Mouse (Mus musculus) forebrain, embryonic 10.5 days (tissue): ENCODE data around the gene Hist1h2an. TPM values are rescaled to one million over a fixed set of nuclear protein-coding genes. Genes with fewer than 3 reads are reported as not detected.
A peak's percentile ranks its signal among the peaks of the same experiment; 100 is the strongest.

Experiments
- DNase-seq: peaks from one replicate; pipeline ENCODE4 v3.0.0-alpha.2; 2017; ENCODE audit warnings: low spot score; ENCODE audit errors: extremely low spot score
- H3K27ac ChIP-seq: fragments of 300-500 bp; sonication (generic); 2 replicates; pipeline ENCODE4 v1.5.1; 2016; ENCODE audit warnings: mild to moderate bottlenecking
- H3K27me3 ChIP-seq: fragments of 300-500 bp; sonication (generic); 2 replicates; pipeline ENCODE4 v1.6.1; 2016; ENCODE audit warnings: mild to moderate bottlenecking; ENCODE audit not compliant: poor library complexity, severe bottlenecking
- H3K36me3 ChIP-seq: fragments of 300-500 bp; sonication (generic); replicated peaks from 2 replicates; pipeline ENCODE4 v1.6.1; 2016; ENCODE audit warnings: mild to moderate bottlenecking, moderate library complexity
- H3K4me1 ChIP-seq: fragments of 300-500 bp; sonication (generic); 2 replicates; pipeline ENCODE4 v1.6.1; 2016
- H3K4me3 ChIP-seq: fragments of 300-500 bp; sonication (generic); 2 replicates; pipeline ENCODE4 v1.5.1; 2016; ENCODE audit warnings: mild to moderate bottlenecking, moderate library complexity
- H3K9me3 ChIP-seq: fragments of 300-500 bp; sonication (generic); 2 replicates; pipeline ENCODE4 v1.6.1; 2016; ENCODE audit warnings: mild to moderate bottlenecking, moderate library complexity
- whole genome bisulfite sequencing: fragments of 180-500 bp; shearing (Covaris S2); methylation state at CpG from one replicate; pipeline ENCODE4 v1.1.7; 2016; 5-methylcytosine and 5-hydroxymethylcytosine counted together
- microRNA-seq: library from miRNA; unstranded; fragments of <30 nt; microRNA quantifications from one replicate; pipeline ENCODE4, GENCODE M21; 2017
- polyA plus RNA-seq: library from polyadenylated mRNA; unstranded; fragments of >200 nt; fragmentation: Nextera tagmentation; extraction: Ambion mirVana; gene quantifications from 2 replicates; pipeline ENCODE4 v1.2.1, GENCODE M21; 2016

The Hist1h2an gene
- polyA plus RNA-seq, 1 experiment from 2014 or later = 11.9 TPM

DNA sequence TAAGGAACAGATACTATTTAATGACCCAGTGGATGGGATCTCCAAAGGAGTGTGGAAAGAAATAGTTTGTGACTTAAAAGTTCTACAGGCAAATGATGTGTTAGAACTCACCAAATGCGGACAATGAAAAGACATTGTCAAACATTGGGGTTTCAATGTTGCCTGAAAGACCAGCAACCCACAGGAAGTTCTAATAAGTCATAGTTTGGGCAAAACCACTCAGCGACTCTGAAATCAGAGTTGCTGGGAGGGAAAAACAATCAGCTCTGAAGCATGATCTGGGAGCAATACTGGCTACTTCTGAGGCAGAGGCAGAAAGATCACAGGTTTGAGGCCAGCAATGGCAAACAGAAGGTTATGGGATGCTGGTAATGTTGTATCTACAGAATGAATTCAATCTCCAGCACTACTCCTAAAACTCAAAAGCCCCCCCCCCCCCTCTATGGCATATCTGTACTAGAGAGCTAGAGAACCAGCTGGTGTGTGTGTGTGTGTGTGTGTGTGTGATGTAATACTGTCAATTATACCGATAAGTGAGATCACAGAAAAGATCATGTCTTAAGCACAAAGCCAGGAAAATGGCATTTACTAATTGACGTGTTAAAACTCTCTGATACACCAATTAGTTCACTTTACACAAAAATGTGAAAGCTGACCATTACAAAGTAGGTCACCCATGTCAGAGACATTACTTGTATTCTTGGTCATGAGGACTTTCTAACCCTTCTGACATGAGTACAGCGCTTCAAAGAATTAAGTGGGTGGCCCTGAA, 37.4 kb downstream of the Hist1h2an start:
- DNase-seq = peak; percentile 65
- H3K9me3 ChIP-seq = no peaks in the 10 kb centered on the region
- H3K36me3 ChIP-seq = peaks cover 5% of the 10 kb centered on the region; the same call in 1 of the 2 replicates
- H3K27ac ChIP-seq = peak overlapping the region; percentile 95
- 5% methylated on average over 5 of the region's 5 CpGs for WGBS
- no peaks in the 10 kb centered on the region for H3K27me3 ChIP-seq
- peak overlapping the region; percentile 64 for H3K4me3 ChIP-seq
- H3K4me1 ChIP-seq = peaks cover 49% of the 10 kb centered on the region

DNA sequence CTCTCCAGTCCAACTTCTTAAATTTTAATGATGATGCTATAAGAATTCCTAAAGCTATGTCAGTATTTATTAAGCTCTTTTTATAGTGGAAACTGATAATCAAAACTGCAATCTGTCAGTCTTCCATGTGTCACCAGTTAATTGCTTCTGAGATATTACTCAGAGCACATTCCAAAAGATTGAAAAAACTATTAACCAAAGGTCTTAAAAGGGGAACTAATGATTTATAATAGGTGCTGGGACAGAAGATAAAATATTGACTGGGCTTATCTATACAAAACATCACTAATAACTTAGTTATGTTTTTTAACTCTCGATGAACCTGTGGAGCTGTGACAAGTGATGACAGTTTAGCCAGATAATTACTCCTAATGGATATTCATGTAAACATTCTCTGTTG, 42.0 kb downstream of the Hist1h2an start:
- WGBS = 89% methylated on average over 1 of the region's 1 CpGs
- no peak for DNase-seq
- Histone ChIP-seq H3K4me1 (peaks cover 21% of the 10 kb centered on the region), H3K36me3 (peaks cover 8% of the 10 kb centered on the region; the same call in 1 of the 2 replicates), H3K27me3 (no peaks in the 10 kb centered on the region), H3K9me3 (no peaks in the 10 kb centered on the region), H3K27ac (no peak overlapping the region), H3K4me3 (no peak overlapping the region)

Small RNA genes lying within 50 kb of the gene (microRNA-seq; reads per million reads assigned to microRNA genes)
- gene Gm19658 = not detected
- gene Gm44346 = not detected
- not detected for gene Gm44454
- gene Gm44466 = not detected

Other genes with a start within 250 kb of the Hist1h2an start
- gene Olfr1366, start 244.4 kb downstream of the Hist1h2an start, polyA plus RNA-seq = 0.15 and 0.20 TPM in 2 replicates
- not detected in 2 replicates for gene Olfr1535, start 227.3 kb downstream of the Hist1h2an start, polyA plus RNA-seq
- not detected in 2 replicates for gene Olfr1364, start 205.5 kb downstream of the Hist1h2an start, polyA plus RNA-seq
- gene Olfr1362, start 173.2 kb downstream of the Hist1h2an start, polyA plus RNA-seq = not detected in 2 replicates
- not detected in 2 replicates for gene Olfr11, start 144.7 kb downstream of the Hist1h2an start, polyA plus RNA-seq
- not detected in 2 replicates for gene Olfr1361, start 123.8 kb downstream of the Hist1h2an start, polyA plus RNA-seq
- not detected in 2 replicates for gene Olfr1360, start 109.8 kb downstream of the Hist1h2an start, polyA plus RNA-seq
- not detected in 2 replicates for gene Olfr1359, start 89.1 kb downstream of the Hist1h2an start, polyA plus RNA-seq
- 1.5 and 2.0 TPM in 2 replicates for gene Hist1h2bl, start 71.1 kb downstream of the Hist1h2an start, polyA plus RNA-seq
- gene Hist1h2ai, start 70.8 kb downstream of the Hist1h2an start, polyA plus RNA-seq = 11.9 and 12.0 TPM in 2 replicates
- gene Hist1h3h, start 69.6 kb downstream of the Hist1h2an start, polyA plus RNA-seq = 9.4 and 11.1 TPM in 2 replicates
- 5.3 and 5.6 TPM in 2 replicates for gene Hist1h2bm, start 65.2 kb downstream of the Hist1h2an start, polyA plus RNA-seq
- gene Hist1h4j, start 52.2 kb downstream of the Hist1h2an start, polyA plus RNA-seq = 0.97 and 1.8 TPM in 2 replicates
- 1.8 and 5.8 TPM in 2 replicates for gene Hist1h4k, start 36.7 kb downstream of the Hist1h2an start, polyA plus RNA-seq
- gene Hist1h2ak, start 33.4 kb downstream of the Hist1h2an start, polyA plus RNA-seq = 17.5 and 18.1 TPM in 2 replicates
- 1.6 and 1.8 TPM in 2 replicates for gene Hist1h2bn, start 33.1 kb downstream of the Hist1h2an start, polyA plus RNA-seq
- 37.0 and 43.0 TPM in 2 replicates for gene Hist1h1b, start 6.6 kb downstream of the Hist1h2an start, polyA plus RNA-seq
- gene Hist1h3i, start 3.8 kb downstream of the Hist1h2an start, polyA plus RNA-seq = 120 and 124 TPM in 2 replicates
- 4.3 and 4.8 TPM in 2 replicates for gene Hist1h2bp, start 243 bp upstream of the Hist1h2an start, polyA plus RNA-seq
- gene Hist1h2bq, start 23.0 kb upstream of the Hist1h2an start, polyA plus RNA-seq = 19.8 and 21.9 TPM in 2 replicates
- 4.2 TPM in 1 of 2 replicates, not detected in the other for gene Hist1h2ao, start 23.2 kb upstream of the Hist1h2an start, polyA plus RNA-seq
- not detected in 2 replicates for gene Hist1h4m, start 24.5 kb upstream of the Hist1h2an start, polyA plus RNA-seq
- 9.3 and 9.4 TPM in 2 replicates for gene Hist1h4n, start 45.0 kb upstream of the Hist1h2an start, polyA plus RNA-seq
- 6,723 and 6,843 TPM in 2 replicates for gene Hist1h2ap, start 46.3 kb upstream of the Hist1h2an start, polyA plus RNA-seq
- gene Hist1h2br, start 46.5 kb upstream of the Hist1h2an start, polyA plus RNA-seq = 20.1 and 23.1 TPM in 2 replicates
- gene Zfp184, start 157.9 kb upstream of the Hist1h2an start, polyA plus RNA-seq = 24.3 and 26.8 TPM in 2 replicates
- gene Pom121l2, start 194.0 kb upstream of the Hist1h2an start, polyA plus RNA-seq = 0.09 TPM in 1 of 2 replicates, not detected in the other
- gene Prss16, start 222.5 kb upstream of the Hist1h2an start, polyA plus RNA-seq = 0.26 and 0.41 TPM in 2 replicates
- gene Hist1h2ah, start 248.3 kb upstream of the Hist1h2an start, polyA plus RNA-seq = 12.1 and 14.3 TPM in 2 replicates
- gene Hist1h2bk, start 248.7 kb upstream of the Hist1h2an start, polyA plus RNA-seq = 6.4 and 7.7 TPM in 2 replicates